ENCODE assay signal across 23 mouse cellular contexts in genomic region chr12:63028218-63028617, GRCm38 (mm10).
"Had no signal": no experiment of that assay in that cellular context is flagged by ENCODE, and none has a peak within 500 bp of the region (broad histone marks: within the 10 kb centered on the region; RNA-seq: fewer than 3 reads in every experiment).

No protein-coding gene starts in this region.

- H3K9ac ChIP-seq: heart, embryonic 13.5 days; heart, embryonic 15.5 days; hindbrain, embryonic 13.5 days; hindbrain, embryonic 15.5 days; intestine, embryonic 15.5 days; limb, embryonic 12.5 days; liver, embryonic 13.5 days; liver, embryonic 15.5 days had no signal

- DNase-seq: gastrocnemius, postnatal 14 days; gastrocnemius, postnatal 36 days; heart, adult 11 months; heart, adult 2 months; heart, postnatal 14 days; heart, postnatal 36 days; kidney, adult 18-20 months; kidney, adult 8-10 months; kidney, postnatal 10 days; kidney, postnatal 25 days; kidney, postnatal 4 days; liver; liver, embryonic 13.5 days had no signal

- H3K4me1 ChIP-seq: heart, embryonic 13.5 days; heart, embryonic 15.5 days; hindbrain, embryonic 13.5 days; hindbrain, embryonic 15.5 days; intestine, embryonic 15.5 days; limb, embryonic 10.5 days; limb, embryonic 12.5 days; liver, embryonic 13.5 days; liver, embryonic 15.5 days had no signal

- H3K27me3 ChIP-seq: heart, embryonic 13.5 days; heart, embryonic 15.5 days; hindbrain, embryonic 13.5 days; hindbrain, embryonic 15.5 days; intestine, embryonic 15.5 days; limb, embryonic 12.5 days; liver, embryonic 13.5 days; liver, embryonic 15.5 days had no signal

- H3K4me3 ChIP-seq: heart, adult 2 months; heart, embryonic 13.5 days; heart, embryonic 15.5 days; hindbrain, embryonic 13.5 days; hindbrain, embryonic 15.5 days; intestine, embryonic 15.5 days; layer of hippocampus, adult 2 months; left cerebral cortex, adult 2 months; limb, embryonic 10.5 days; limb, embryonic 12.5 days; liver, embryonic 13.5 days; liver, embryonic 15.5 days had no signal

- H3K27ac ChIP-seq: heart, adult 2 months; heart, embryonic 13.5 days; heart, embryonic 15.5 days; hindbrain, embryonic 13.5 days; hindbrain, embryonic 15.5 days; intestine, embryonic 15.5 days; layer of hippocampus, adult 2 months; left cerebral cortex, adult 2 months; limb, embryonic 10.5 days; limb, embryonic 12.5 days; liver, embryonic 13.5 days; liver, embryonic 15.5 days had no signal

- H3K36me3 ChIP-seq: heart, embryonic 13.5 days; heart, embryonic 15.5 days; hindbrain, embryonic 13.5 days; hindbrain, embryonic 15.5 days; intestine, embryonic 15.5 days; limb, embryonic 10.5 days; limb, embryonic 12.5 days; liver, embryonic 13.5 days; liver, embryonic 15.5 days had no signal

- H3K9me3 ChIP-seq: heart, embryonic 13.5 days; heart, embryonic 15.5 days; hindbrain, embryonic 13.5 days; hindbrain, embryonic 15.5 days; intestine, embryonic 15.5 days; limb, embryonic 10.5 days; limb, embryonic 12.5 days; liver, embryonic 13.5 days; liver, embryonic 15.5 days had no signal
